Mouse (Mus musculus): ENCODE measurements at regions not wholly inside any gene's neighbourhood (a gene's known extent, or its start where the extent isn't known, plus 50 kb on each side); places are given as distances from the start of the nearest gene placed in this dataset.

GRCm38 (mm10) chr1:71967574-71968104 is 244.5 kb downstream of the Mreg start:
- Histone ChIP-seq H3K4me1 (ENCODE audit: control insufficient read depth, insufficient read depth, low read length) (no peaks in the 10 kb centered on the region), H3K79me2 (replicated peaks; ENCODE audit: control insufficient read depth, insufficient read depth, low read length) (no peaks in the 10 kb centered on the region), H3K27me3 (ENCODE audit: control insufficient read depth, insufficient read depth, low read length) (no peaks in the 10 kb centered on the region), H3K27ac (no peak overlapping the region), H3K9ac (ENCODE audit: low read depth, low read length) (no peak overlapping the region), H3K4me3 (no peak overlapping the region), H3K36me3 (ENCODE audit: control insufficient read depth, insufficient read depth, low read length) (no peaks in the 10 kb centered on the region)
- no peak for TF ChIP-seq CTCF (IDR thresholded peaks at IDR 0.05)
- TF ChIP-seq EP300 (IDR thresholded peaks at IDR 0.05; ENCODE audit: insufficient read depth, low read depth, low read length): no peak
- no peak for TF ChIP-seq POLR2A (IDR thresholded peaks at IDR 0.05; ENCODE audit: insufficient read depth, low read depth, low read length)
- WGBS: 77% methylated on average over 6 of the region's 6 CpGs
- DNase-seq: peak in 1 of 2 experiments; percentile 7
- intact Hi-C loops (cut with DNase I): no loop called here

- DNase-seq: no peak
- 82% methylated on average over 4 of the region's 4 CpGs for WGBS
- intact Hi-C loops (cut with DNase I): no loop called here
These were observed 247.5 kb downstream of the Mreg start for GRCm38 (mm10) chr1:71964450-71965126.

DNA sequence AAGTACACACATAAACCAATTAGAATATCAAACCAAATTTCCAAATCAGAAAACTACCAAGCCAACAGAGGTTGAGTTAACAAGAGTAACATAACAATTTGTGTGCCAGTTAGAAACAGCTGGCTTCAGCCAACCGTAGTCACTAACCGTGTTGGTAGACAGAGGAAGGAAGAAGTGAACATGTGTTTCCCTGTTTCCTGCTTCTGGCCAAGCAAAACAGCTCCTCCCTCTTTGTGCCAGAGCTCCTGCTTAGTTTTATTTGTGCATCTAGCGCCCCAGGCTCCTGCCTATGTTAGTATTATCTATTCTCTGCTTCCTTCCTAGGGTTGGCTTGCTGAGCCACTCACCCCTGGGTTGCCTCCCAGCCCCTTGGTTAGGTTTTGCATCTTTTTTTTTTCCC is 255.2 kb downstream of the Mreg start:
- TF ChIP-seq EP300 (IDR thresholded peaks at IDR 0.05; ENCODE audit: insufficient read depth, low read depth, low read length): no peak
- no peak for TF ChIP-seq POLR2A (IDR thresholded peaks at IDR 0.05; ENCODE audit: insufficient read depth, low read depth, low read length)
- TF ChIP-seq CTCF (IDR thresholded peaks at IDR 0.05): no peak
- Histone ChIP-seq H3K36me3 (ENCODE audit: control insufficient read depth, insufficient read depth, low read length) (no peaks in the 10 kb centered on the region), H3K27ac (no peak overlapping the region), H3K9ac (ENCODE audit: low read depth, low read length) (no peak overlapping the region), H3K79me2 (replicated peaks; ENCODE audit: control insufficient read depth, insufficient read depth, low read length) (no peaks in the 10 kb centered on the region), H3K27me3 (ENCODE audit: control insufficient read depth, insufficient read depth, low read length) (no peaks in the 10 kb centered on the region), H3K4me1 (ENCODE audit: control insufficient read depth, insufficient read depth, low read length) (no peaks in the 10 kb centered on the region), H3K4me3 (no peak overlapping the region)
- intact Hi-C loops (cut with DNase I): no loop called here
- DNase-seq: peak in 1 of 2 experiments; percentile 20
- WGBS: 31% methylated on average over 3 of the region's 3 CpGs

More at GRCm38 (mm10) chr1:71964450-71965126, 247.5 kb downstream of the Mreg start:
- H3K9ac ChIP-seq (ENCODE audit: low read depth, low read length): no peak overlapping the region
- TF ChIP-seq CTCF (IDR thresholded peaks at IDR 0.05) (no peak), EP300 (IDR thresholded peaks at IDR 0.05; ENCODE audit: insufficient read depth, low read depth, low read length) (no peak), POLR2A (IDR thresholded peaks at IDR 0.05; ENCODE audit: insufficient read depth, low read depth, low read length) (no peak)
- H3K27me3 ChIP-seq (ENCODE audit: control insufficient read depth, insufficient read depth, low read length): no peaks in the 10 kb centered on the region
- H3K4me3 ChIP-seq: no peak overlapping the region
- no peak overlapping the region for H3K27ac ChIP-seq
- no peaks in the 10 kb centered on the region for H3K4me1 ChIP-seq (ENCODE audit: control insufficient read depth, insufficient read depth, low read length)
- H3K79me2 ChIP-seq (replicated peaks; ENCODE audit: control insufficient read depth, insufficient read depth, low read length): no peaks in the 10 kb centered on the region
- H3K36me3 ChIP-seq (ENCODE audit: control insufficient read depth, insufficient read depth, low read length): no peaks in the 10 kb centered on the region

GRCm38 (mm10) chr1:71955331-71955730 is 256.8 kb downstream of the Mreg start:
- H3K4me1 ChIP-seq (ENCODE audit: control insufficient read depth, insufficient read depth, low read length): no peaks in the 10 kb centered on the region
- no peak overlapping the region for H3K4me3 ChIP-seq
- H3K27me3 ChIP-seq (ENCODE audit: control insufficient read depth, insufficient read depth, low read length): no peaks in the 10 kb centered on the region
- H3K79me2 ChIP-seq (replicated peaks; ENCODE audit: control insufficient read depth, insufficient read depth, low read length): no peaks in the 10 kb centered on the region
- H3K36me3 ChIP-seq (ENCODE audit: control insufficient read depth, insufficient read depth, low read length): no peaks in the 10 kb centered on the region
- no peak for TF ChIP-seq CTCF (IDR thresholded peaks at IDR 0.05)
- no peak for TF ChIP-seq EP300 (IDR thresholded peaks at IDR 0.05; ENCODE audit: insufficient read depth, low read depth, low read length)
- no peak for TF ChIP-seq POLR2A (IDR thresholded peaks at IDR 0.05; ENCODE audit: insufficient read depth, low read depth, low read length)
- H3K9ac ChIP-seq (ENCODE audit: low read depth, low read length): no peak overlapping the region
- no peak overlapping the region for H3K27ac ChIP-seq
- no peak for DNase-seq
- intact Hi-C loops (cut with DNase I): no loop called here

- H3K4me1 ChIP-seq (ENCODE audit: control insufficient read depth, insufficient read depth, low read length): no peaks in the 10 kb centered on the region
- H3K27ac ChIP-seq: no peak overlapping the region
- no peaks in the 10 kb centered on the region for H3K27me3 ChIP-seq (ENCODE audit: control insufficient read depth, insufficient read depth, low read length)
- H3K79me2 ChIP-seq (replicated peaks; ENCODE audit: control insufficient read depth, insufficient read depth, low read length): no peaks in the 10 kb centered on the region
- no peaks in the 10 kb centered on the region for H3K36me3 ChIP-seq (ENCODE audit: control insufficient read depth, insufficient read depth, low read length)
- H3K9ac ChIP-seq (ENCODE audit: low read depth, low read length): no peak overlapping the region
- WGBS: 57% methylated on average over 6 of the region's 6 CpGs
- no peak for TF ChIP-seq EP300 (IDR thresholded peaks at IDR 0.05; ENCODE audit: insufficient read depth, low read depth, low read length)
- no peak for TF ChIP-seq POLR2A (IDR thresholded peaks at IDR 0.05; ENCODE audit: insufficient read depth, low read depth, low read length)
- TF ChIP-seq CTCF (IDR thresholded peaks at IDR 0.05): no peak
- intact Hi-C loops (cut with DNase I): no loop called here
- no peak for DNase-seq
- H3K4me3 ChIP-seq: no peak overlapping the region
These were observed 258.8 kb downstream of the Mreg start for GRCm38 (mm10) chr1:71953292-71953691.

DNA sequence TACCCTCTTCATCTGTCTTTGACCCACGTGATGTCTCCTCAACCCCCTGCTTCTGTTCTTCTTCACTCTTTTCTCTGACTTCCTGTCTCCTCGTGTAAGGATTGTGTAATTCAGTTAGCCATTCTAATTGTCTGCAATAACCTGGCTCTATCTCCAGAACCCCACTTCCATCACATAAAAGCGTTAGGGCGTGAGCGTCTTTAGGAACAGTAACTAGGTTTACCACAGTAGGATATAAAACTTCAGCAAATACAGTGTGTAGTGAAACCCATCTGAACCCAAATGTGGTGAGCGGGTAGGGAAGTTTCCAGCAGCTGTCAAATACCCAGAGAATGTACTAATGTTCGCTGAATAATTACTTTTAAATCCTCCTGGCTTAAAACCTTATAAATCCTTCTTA is 262.6 kb downstream of the Mreg start:
- no peak overlapping the region for H3K27ac ChIP-seq
- 83% methylated on average over 7 of the region's 7 CpGs for WGBS
- H3K27me3 ChIP-seq (ENCODE audit: control insufficient read depth, insufficient read depth, low read length): no peaks in the 10 kb centered on the region
- H3K9ac ChIP-seq (ENCODE audit: low read depth, low read length): no peak overlapping the region
- no peaks in the 10 kb centered on the region for H3K36me3 ChIP-seq (ENCODE audit: control insufficient read depth, insufficient read depth, low read length)
- TF ChIP-seq CTCF (IDR thresholded peaks at IDR 0.05) (no peak), POLR2A (IDR thresholded peaks at IDR 0.05; ENCODE audit: insufficient read depth, low read depth, low read length) (no peak), EP300 (IDR thresholded peaks at IDR 0.05; ENCODE audit: insufficient read depth, low read depth, low read length) (no peak)
- no peaks in the 10 kb centered on the region for H3K79me2 ChIP-seq (replicated peaks; ENCODE audit: control insufficient read depth, insufficient read depth, low read length)
- no peak overlapping the region for H3K4me3 ChIP-seq
- DNase-seq: no peak
- H3K4me1 ChIP-seq (ENCODE audit: control insufficient read depth, insufficient read depth, low read length): no peaks in the 10 kb centered on the region
- intact Hi-C loops (cut with DNase I): no loop called here
